Mouse (Mus musculus): ENCODE measurements around the gene Ugp2. TPM values are rescaled to one million over a fixed set of nuclear protein-coding genes. Genes with fewer than 3 reads are reported as not detected.

Ugp2 gene
- 2.2 and 2.8 TPM in 2 replicates for polyA plus RNA-seq (2012)

- no peak for TF ChIP-seq GATA1 (IDR thresholded peaks at IDR 0.05; ENCODE audit: low read length)
Observed at GRCm38 (mm10) chr11:21371122-21371806, at the start of gene Ugp2. Gene Ugp2, minus strand, starts transcription at chr11:21371201.

DNA sequence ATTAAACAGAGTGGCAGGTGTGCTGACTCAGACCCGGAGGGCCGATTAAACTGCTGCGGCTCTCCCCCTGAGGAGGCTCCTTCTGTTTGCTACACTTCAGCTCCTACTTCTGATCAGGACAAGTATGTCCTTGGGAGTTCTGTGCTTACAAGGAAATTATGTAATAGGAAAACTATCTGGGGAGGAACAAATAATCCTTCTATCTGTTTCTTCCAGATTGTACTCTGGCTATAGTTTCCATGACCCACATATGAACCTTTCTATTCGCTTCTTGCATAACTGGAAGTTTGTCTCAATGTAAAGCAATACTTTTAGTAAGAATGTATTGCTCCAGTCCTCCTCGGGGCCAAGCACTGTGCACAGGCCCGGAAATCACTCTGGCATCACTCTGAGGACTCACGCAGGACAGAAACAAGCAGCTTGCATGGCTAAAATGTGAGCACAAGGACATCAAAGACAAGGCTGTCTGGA, 43.9 kb upstream of the Ugp2 start:
- TF ChIP-seq GATA1 (IDR thresholded peaks at IDR 0.05; ENCODE audit: low read length) = no peak

- no peak for TF ChIP-seq GATA1 (IDR thresholded peaks at IDR 0.05; ENCODE audit: low read length)
Observed at GRCm38 (mm10) chr11:21406668-21407067, 35.7 kb upstream of the Ugp2 start.

- no peak for TF ChIP-seq GATA1 (IDR thresholded peaks at IDR 0.05; ENCODE audit: low read length)
Observed at GRCm38 (mm10) chr11:21406141-21406540, 35.1 kb upstream of the Ugp2 start.

GRCm38 (mm10) chr11:21403877-21404276, 32.9 kb upstream of the Ugp2 start:
- no peak for TF ChIP-seq GATA1 (IDR thresholded peaks at IDR 0.05; ENCODE audit: low read length)

GRCm38 (mm10) chr11:21402481-21403254, 31.7 kb upstream of the Ugp2 start:
- no peak for TF ChIP-seq GATA1 (IDR thresholded peaks at IDR 0.05; ENCODE audit: low read length)

DNA sequence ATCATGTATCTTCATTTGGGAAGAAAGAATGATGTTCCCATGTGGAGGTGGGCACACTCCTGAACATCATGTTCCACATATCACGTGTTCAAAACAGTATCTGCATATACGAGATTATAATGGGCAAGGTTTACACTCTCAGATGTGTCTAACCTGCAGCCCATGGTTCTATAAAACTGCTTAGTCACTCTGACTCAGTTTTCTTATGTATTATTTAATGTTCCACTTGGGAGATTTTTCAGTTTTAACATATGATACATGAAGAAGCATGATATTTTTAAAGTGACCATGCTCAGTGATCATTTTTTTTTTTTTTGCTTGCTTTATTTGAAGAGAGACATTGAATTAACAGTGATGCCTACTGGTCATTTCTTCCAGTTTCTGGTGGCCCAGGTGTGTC, 30.2 kb upstream of the Ugp2 start:
- TF ChIP-seq GATA1 (IDR thresholded peaks at IDR 0.05; ENCODE audit: low read length) = no peak

DNA sequence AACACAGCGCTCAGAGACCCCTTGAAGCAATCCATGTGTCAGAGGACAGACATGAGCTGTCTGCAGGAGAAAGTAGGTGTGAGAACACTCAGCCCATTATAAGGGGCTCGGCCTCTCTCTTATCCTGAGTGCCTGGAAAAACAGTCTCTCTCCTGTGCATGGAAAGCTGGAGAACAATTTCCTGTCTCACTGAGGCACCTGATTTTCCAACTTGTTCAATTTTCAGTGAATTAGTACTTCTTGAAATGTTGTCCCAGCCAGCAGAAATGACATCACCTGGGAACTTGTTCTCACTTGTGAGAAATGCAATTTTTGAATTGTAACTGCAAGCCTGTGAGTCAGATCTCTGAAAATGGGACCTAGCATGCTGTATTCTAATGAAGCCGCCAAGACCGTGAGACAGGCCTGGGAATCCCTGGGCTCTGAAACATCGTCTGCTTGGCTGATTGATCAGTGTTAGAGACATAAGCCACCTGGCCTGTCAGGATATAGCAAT, 28.2 kb upstream of the Ugp2 start:
- TF ChIP-seq GATA1 (IDR thresholded peaks at IDR 0.05; ENCODE audit: low read length) = no peak

DNA sequence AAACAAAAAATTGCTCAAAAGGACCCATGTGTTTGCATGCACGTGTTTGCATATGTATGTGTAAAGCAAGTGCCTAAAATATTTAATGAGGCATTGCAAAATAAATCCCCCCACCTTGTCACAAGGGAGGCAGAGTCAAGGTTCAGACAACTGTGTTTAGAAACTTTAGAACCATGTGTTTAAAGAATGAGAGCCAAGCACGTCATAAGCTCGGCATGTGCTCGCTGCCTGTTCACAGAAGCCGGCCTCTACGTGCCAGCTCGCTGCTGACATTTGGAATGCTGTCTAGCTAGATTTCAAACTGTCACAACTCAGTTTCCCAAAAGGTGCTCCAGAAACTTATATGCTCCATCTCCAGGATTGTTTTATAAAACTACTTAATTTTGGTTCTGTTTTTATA, 27.5 kb upstream of the Ugp2 start:
- TF ChIP-seq GATA1 (IDR thresholded peaks at IDR 0.05; ENCODE audit: low read length) = no peak

DNA sequence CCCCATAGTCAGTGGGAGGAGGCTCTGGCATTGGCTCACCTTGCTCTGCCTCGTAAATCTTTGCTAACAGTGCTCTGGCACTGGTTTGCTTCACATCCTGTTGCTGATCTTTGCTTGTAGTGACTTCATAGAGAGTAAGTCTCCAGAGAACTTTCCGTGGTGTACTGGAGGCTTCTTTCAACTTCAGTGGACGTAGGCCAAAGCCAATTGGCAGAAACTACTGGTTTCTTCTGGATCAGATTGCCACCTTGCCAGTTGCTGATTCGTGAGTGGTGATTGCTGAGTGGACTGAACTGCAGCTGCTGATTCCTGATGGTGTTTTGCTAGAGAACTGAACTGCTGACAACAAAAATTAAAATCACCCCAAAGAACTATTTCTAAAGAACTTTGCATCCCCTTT, 15.8 kb upstream of the Ugp2 start:
- no peak for TF ChIP-seq GATA1 (IDR thresholded peaks at IDR 0.05; ENCODE audit: low read length)

- no peak for TF ChIP-seq GATA1 (IDR thresholded peaks at IDR 0.05; ENCODE audit: low read length)
Observed at GRCm38 (mm10) chr11:21374096-21374495, 3.1 kb upstream of the Ugp2 start.

DNA sequence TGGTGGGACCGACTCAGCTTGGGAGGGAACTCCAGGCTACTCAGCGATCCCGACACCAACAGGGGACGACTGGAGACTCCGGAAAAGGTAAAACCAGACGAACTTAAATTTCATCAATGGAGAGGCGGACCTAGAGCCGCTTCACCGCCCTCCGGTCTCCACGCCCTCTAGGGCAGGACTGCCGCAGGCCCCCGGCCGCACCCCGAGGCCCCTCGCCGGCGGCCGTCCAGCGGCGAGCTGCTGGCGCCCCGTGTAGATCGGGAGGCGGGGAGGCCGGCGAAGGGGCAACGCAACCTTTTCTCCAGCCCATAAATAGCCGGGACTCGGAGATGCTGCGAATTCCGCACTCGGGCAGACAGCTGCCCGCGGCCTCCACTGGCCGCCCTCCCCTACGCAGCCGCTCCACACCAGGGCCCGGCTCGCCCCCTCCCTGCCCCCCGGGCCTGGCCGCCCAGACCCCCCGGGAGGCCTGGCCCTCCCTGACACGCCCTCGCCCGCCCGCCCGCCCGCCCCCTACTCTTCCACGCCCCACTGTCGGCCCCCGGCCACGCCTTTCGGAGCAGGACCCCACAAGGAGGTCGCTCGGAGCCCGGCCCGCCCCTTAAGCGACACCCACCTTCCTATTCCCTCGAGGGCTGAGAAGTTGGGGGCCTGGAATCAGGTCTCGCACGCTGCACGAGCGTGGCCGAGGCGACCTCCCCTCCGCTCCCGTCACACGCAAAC, 441 bp downstream of the Ugp2 start:
- TF ChIP-seq GATA1 (IDR thresholded peaks at IDR 0.05; ENCODE audit: low read length) = no peak

GRCm38 (mm10) chr11:21369248-21370016, 1.6 kb downstream of the Ugp2 start:
- TF ChIP-seq GATA1 (IDR thresholded peaks at IDR 0.05; ENCODE audit: low read length) = no peak

DNA sequence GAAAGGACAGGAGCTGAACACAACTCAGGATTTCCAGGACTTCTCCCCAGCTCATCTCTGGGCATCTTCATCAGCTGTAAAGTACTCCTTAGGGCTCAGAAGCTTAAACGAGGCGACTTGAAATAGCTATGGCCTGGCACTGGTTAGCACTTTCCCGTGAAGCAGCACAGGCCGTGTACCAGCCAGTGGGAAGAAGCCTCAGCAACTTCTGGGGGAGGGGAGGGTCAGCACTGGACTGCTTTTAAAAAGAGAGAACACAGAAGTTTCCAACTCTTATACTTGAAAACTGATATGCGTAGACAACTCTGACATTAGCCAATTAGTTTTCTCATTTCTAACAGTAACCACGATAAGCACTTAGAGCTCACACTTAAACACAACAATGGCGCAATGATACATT, 2.5 kb downstream of the Ugp2 start:
- TF ChIP-seq GATA1 (IDR thresholded peaks at IDR 0.05; ENCODE audit: low read length) = no peak

Data from G1E-ER4 (cell line).